Mouse (Mus musculus) adrenal gland, postnatal 25 days (tissue): ENCODE measurements around the gene Mylk. TPM values are rescaled to one million over a fixed set of nuclear protein-coding genes. Genes with fewer than 3 reads are reported as not detected.
"Not testable (repeated sequence)": the region's sequence is repeated elsewhere in the genome, so short reads cannot be mapped to it uniquely, and the experiment has no call there.

ENCODE experiments used
- DNase-seq: peaks from one replicate; pipeline ENCODE4 v3.0.0; 2021; ENCODE audit warnings: mixed read lengths
- total RNA-seq: library from RNA; stranded (reverse); gene quantifications from 2 replicates; pipeline ENCODE4 v1.2.3, GENCODE M21; 2021

The Mylk gene
- total RNA-seq, 1 experiment from 2014 or later: 42.2 TPM

DNA sequence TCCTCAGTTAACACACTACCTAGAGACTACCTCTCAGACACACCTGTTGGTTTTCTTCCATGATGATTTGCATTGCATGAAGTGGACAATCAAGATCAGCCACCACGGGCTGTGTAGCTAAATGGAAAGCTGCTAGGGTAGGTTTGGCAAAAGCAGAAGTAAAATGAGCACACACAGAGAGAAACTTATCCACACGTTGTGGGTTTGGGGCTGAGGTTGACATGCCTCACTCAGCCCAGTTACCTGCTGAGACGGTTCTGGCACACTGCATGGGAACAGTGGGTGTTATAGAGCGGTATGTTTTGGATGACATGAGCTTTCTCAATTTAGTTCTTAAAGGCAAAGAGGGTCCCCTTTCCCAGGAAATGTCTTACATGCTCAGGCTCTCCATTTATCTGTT, 25.1 kb downstream of the Mylk start:
- DNase-seq: no peak

DNA sequence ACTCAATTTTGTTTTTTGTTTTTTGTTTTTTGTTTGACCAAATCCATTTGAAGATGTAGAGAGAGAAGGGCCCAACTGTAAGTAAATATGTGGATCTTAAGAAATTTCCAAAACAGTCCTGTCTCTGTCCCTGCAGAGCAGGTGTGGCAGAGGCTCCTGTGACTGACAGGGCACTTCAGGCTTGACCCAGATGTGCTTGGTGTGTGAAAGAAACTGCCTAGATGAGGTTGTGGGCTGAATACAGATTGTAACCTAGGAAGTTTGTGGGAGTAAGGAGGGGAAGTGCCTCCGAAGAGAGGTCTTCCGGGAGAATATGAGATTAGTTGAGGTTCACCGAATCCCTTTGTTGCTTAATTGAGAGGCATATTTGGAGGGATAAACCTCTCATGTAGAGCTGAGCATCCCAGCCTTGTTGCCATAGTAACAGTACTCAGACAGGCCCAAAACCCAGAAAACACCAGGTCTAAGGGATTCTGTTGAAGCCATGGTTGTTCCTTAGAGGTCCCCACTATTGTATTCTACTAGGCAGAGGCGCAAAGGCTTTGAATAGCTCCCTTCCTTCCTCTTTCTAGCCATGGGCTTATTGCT, 27.5 kb downstream of the Mylk start:
- DNase-seq: no peak

DNA sequence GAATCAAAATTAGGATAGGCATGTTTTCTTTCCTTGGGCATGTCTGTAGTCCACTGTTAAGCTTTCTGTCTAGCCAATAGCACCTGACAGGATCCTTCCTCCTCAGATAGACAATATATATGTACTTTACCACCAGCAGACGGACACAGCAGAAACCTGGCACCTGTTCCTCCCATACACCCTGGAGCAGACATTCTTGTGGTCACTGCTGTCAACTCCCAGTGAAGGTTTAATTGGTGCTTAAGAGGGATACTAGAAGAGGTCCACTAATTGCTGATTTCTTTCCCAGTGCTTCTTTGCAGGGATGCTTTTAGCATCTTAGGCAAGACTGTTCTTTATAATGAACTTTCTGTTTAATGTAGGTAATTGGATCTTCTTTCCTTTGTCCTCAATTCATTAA, 37.4 kb downstream of the Mylk start:
- DNase-seq: no peak

DNA sequence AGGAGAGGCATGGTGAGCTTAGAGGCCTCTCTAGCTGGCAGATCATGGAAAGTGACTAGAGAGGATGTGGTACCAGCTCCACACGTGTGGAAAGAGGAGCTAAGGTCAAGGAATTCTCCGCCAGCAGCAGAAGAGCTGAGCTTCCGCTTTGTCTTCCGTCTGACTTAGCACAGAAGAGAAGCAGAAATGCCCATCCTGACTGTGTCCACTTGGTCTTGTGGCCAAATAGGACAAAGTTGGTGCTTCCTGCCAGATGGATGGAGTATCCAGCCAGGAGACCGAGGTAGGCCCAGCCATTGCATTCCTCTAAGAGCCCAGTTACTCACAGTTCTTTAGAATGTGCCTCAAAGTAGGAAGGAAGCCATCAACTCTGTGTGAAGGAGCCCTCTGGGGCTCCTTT, 38.5 kb downstream of the Mylk start:
- DNase-seq: no peak

DNA sequence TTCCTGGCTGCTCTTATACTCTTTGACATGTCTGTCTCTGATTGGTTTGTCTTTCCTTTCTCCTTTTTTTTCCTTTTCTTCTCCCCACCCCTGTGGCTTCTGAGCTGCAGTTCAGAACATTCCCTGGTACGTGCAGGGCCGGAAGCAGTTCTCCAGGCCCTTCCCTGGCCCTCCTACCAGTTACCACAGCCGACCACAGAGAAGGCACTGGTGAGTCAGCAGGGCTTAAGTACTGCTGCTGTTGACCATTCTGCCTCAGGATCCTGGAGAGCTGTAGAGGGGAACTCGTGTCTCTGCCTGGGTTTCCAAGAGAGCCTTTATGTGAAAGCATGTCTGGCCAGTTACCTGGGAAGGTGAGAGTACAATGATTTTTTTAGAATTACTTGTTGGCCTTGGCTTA, 39.7 kb downstream of the Mylk start:
- no peak for DNase-seq

DNA sequence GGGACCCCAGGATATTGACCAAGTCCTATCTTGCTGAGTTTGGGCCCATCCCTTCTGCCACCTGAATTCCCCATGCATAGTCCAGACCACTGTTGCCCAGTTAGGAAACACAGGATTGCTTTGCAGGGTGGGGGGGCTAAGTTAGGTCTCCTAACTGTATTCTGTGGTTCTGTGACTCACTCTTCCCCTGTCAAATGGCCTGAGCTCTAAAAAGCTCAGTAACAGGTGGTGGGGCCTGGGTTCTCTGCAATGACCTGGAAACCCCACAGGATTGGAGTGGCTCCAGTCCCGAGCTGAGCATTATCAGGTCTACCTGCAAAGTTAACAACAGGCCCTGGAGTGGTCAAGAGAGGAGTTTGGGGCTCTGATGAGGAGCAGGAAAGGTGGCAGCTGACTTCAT, 47.5 kb downstream of the Mylk start:
- no peak for DNase-seq

DNA sequence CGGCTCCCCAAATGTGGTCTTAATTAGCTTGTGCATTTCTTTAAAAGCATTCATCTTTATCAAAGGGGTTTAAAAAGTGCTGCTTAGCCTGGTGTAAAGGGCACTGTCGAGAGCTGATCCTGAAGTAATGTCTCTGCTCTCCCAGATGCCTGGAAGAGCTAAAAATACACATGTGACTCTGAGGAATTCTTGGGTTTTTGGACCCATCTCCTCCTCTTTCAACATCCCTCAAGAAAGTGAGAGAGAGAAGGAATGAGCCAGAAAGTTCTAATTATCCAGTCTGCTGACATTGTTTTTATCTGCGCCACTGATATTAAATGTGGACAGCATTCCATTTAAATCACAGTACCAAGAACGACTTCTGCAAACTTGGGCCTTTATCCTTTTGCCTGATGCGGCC, 48.0 kb downstream of the Mylk start:
- DNase-seq: no peak

DNA sequence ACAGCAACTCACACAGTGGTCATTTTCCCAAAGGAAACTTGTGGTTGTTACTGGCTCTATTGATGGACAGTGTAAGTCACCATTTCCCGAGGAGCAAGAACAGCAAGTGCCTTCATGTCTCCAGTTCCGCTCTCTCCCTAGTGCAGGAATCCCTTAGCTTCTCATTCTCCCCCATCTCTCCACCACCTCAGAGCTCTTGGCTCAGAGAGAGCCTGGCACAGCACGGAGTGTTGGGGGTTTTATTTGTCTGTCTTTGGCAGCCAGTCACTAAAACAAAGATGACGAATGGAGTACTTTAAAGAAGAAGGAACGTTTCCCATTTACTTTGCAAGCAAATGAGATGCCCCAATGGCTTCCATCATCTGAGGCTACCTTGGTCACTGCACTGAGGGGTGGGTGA, 56.2 kb downstream of the Mylk start:
- DNase-seq: no peak

DNA sequence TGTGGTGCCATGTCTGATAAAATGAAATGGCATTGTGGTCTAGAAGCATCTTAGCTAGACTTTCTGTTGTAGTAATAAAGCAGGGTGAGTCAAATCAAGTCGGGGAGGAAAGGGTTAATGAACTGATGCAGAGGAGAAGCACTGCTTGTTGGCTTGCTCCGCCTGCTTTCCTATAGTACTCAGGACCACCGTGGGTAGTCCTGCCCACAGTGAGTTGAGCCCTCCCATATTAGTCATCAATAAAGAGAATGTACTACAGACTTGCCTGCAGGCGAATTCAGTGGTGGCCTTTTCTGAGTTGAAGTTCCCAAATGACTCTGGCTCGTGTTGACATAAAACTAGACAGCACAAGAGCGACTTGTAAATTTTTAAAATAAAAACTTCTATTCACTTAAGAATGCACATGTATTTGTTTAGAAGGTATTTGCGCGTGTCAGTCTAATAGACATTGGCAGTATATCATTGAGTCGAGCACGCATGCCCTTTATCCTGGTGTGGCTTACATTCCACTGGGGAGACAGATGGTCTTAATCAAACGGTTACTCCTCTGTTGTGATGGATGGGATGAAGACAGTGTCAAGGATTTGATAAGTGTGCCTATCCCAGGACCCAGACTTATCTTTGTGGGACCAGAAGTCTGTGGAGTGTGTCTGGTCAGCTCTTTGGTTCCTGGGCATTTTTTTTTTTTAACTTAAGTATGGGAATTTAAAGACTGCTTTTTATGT, 59.4 kb downstream of the Mylk start:
- DNase-seq: no peak

DNA sequence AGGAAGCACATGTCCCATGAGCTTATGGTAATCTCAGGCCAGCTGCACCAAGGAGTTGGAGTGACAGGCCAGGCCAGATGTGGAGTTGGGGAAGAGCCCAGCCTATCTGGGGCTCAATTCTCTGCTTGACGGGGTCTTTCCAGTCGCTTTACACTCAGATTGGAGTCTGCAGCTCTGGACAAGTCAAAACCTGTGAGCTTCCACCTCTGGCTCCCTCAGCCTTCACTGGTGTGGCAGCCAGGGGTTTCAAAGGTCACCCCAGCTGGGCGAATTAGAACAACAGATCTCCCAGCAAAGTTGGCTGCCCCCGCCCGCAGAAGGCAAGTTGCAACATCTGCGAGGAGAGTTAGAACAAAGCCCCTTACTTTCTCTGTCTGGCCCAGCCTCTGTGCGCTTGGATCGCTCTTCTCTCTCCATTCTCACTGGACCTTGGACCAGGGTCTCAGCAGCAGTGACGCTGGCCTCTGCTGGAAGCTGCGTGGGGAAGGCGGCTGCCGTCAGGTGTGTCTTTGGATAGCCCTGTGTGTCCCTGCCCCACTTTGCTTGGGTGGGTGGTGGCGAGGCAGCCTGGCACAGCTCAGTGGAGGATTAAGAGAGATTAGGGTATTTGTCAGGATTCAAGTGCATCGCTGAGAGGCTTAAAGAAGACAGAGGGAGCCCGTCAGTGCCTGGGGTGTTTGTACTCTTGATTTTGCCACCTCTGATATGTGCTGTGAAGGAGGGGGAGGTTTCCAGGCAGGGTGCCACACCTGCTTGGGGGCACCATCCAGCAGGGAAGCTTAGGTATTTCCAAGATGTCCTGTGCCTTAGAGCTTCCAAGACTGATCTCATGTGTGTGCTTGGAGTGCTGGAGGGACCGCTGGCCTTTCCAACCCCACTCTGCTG, 62.1 kb downstream of the Mylk start:
- DNase-seq: no peak

DNA sequence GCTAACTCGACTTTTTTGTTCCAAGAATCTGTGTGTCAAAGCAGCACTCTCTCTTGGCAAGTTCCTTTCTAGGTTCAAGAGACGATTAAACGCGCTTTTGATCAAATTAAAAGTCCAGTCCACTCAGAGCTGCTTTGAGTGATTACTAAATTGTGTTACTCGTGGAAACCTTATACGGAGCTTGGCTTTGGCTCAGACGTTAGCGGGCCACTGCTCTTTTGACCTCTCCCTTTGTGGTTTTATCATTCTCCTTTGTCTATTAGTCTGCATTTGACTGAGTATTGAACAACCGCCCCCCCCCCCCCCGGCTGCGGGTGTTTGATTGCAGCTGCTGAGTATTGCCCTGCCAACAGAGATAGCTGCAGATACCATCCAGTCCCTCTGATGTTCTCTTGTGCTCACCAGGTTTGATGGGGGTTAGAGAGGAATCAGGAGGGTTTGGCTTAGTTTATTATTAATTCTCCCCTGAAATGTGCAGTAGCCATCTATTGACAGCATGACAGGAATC, 62.8 kb downstream of the Mylk start:
- no peak for DNase-seq

DNA sequence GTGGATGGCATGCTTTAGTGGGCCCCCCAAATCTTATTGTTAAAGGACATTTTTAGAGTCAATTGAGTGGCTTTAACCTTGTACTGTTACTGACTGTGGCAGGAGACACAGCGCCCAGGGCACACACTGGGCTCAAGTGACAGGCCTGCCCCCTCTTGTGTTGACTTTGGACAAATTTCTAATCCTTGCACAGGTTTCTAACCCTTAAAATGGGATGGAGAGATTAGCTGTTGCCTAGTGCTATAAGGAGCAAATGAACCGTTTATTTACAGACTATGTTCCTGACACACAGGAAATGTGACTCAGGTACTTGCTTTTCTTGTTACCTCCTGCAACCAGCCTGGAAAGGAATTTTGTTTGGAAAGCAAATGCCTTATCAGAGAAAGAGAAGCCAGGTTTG, 67.2 kb downstream of the Mylk start:
- no peak for DNase-seq

DNA sequence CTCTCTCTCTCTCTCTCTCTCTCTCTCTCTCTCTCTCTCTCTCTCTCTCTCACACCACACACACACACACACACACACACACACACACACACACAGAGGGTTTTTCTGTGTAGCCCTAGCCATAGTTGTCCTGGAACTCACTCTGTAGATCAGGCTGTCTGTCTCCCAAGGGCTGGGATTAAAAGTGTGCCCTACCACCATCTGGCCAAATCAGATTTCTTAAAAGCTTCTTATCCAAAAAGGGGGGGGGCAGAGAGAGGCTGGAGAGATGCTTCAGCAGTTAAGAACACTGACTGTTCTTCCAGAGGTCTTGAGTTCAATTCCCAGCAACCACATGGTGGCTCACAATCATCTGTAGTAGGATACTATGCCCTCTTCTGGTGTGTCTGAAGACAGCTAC, 68.2 kb downstream of the Mylk start:
- DNase-seq: not testable (repeated sequence)

DNA sequence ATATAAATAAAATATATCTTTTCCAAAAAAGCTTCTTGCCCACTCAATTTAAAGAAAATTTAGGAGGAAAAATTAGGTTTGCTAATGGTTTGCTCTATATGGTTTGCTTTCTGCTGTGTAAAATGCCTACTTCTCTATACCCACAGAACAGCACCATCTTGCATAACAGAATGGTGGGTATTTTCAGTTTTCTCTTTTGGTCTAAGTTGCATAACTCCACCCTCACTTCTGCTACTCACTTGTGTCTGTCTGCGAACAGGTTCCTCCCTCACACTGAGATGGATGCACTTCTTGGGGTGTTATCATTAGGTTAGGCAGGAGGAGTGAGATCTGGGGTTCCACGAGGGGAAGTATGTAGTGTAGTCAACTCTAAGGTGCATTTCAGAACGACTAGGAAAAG, 68.6 kb downstream of the Mylk start:
- no peak for DNase-seq

DNA sequence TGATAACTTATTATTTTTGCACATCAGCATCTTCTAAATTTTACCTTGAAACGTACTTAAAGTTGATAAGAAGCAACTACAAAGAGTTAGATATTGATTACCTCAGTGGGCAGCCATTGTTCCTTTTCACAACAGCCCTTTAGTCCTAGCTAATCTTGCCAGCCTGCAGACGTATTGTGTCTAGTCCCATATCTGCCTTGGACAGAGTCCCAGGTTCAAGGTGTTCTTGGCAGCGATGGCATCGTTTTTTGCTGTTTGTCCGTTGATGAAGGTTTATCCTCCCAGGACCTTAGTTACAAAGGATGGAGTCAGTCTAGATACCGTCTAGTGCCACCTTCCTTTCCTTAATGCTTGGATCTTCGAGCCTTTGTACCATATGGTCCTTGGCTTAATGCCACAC, 69.6 kb downstream of the Mylk start:
- no peak for DNase-seq

DNA sequence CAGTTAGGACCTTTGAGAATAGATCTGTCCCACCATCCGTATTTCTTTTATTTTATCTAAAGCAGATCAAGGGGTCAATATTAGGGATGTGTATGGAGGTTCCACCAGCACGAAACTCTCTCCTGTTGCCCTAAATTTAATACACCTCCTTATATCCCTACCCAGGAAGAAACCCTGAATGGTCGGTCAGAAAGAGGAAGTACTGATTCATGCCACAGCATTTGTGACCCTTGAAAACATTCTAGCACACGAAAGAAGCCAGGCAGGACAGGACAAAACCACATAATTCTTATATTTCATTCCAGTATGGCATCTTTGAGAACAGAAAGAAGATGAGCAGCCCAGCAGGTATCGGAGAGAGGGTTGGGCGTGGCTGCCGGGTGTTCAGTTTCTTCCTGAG, 71.5 kb downstream of the Mylk start:
- DNase-seq: no peak

DNA sequence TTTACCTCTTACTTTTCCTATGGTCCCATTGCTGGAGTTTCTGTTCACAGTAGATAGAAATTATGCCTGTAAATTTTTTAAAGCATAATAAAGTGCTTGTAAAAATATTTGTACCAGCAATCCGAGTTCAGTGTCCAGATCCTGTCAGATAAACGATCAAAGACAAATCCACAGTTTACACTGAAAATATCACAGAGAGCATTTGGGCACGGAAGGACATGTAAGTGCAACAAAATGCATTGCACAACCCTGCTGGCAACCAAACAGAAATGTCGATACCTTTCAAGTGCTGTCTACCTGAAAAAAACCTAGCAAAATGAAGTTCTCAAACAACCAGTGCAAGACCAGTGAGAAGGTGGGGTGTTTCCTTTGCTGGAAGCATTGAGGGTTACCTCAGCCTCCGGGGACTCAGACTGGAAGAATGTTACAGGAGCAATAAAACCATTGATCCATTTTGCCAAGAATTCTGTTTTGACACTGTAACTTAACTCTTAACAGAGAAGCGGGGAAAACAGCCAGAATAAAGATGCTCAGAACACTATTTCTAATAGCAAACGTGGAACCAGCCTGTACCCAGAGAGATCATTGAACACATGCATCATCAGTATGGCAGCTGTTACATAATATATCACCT, 80.2 kb downstream of the Mylk start:
- DNase-seq: no peak

DNA sequence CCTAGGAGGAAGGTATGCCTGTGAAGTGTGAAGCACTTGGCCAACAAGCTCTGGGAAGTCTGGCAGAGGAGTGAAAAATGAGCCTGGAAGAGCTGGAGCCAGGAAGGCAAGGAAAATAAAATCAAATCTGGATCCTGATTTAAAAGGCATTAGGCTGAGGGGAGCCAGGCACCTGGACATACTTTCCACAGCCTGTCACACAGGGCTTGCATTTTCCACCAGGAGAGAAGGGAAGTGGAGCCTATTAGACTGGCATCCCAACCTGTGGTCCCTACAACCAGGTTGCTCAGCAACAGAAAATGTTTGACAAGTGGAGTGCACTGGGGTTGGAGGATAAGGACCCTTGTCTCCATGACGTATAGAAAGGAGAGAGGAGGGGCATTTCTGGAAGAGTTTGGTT, 89.5 kb downstream of the Mylk start:
- DNase-seq: no peak

DNA sequence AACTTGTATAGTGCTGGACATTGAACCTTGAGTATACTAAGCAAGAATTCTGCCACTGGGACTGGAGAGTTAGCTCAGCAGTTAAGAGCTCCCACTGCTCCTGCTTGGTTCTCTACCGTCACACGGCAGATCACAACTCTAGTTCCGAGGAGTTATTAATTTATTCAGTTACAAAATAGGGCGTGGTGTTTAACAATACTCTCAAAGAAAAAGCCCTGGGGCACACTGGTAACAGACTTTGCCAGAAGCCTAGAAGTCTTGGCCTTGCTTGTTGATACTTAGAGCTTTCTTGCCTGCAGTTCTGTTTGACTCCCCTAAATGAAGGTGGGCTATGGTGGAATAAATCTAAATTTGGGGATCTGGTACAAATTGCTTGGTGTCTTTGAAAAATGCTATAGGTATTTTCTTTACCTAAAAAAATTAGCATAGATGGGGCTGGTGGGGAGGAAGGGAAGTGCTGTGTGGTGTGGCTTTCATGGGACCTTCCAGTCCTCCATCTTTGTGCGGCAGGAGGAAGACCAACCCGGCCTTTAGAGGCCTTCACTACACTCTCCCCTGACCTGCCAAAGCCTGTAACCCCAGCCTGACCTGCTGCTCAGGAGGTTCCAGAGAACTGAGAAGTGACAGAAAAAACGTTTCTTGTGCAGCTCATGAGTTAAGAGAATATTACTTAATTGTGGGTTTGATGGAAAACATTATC, 94.1 kb downstream of the Mylk start:
- no peak for DNase-seq

DNA sequence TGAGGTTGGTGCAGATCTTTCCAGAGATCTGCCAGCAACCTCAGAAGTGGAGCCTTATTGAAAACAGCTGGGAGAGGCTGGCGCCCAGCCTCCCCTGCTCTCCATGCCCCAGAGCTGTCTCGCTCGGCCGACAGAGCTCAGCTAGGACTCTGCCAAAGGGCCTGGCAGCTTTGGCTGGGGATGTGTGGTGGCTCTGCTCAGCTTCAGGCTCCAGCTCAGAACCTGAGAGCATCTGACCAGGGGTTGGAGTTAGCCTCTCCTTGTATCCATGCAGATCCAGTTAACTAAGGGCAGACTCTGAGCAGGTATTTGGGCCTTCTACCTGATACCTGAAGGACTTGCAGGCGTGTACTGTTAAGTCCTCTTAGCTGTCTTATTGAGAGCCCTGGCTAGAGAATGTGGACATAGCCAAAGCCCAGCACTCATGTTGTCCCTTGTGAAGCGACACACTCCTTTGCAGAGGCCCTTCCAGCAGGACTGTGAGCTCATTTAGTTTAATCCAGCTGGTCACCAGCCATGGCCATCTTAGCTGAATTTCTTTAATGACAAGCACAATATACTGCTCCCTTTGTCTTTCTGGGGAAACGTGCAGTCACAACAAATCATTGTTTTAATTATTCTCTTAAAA, 94.8 kb downstream of the Mylk start:
- no peak for DNase-seq

DNA sequence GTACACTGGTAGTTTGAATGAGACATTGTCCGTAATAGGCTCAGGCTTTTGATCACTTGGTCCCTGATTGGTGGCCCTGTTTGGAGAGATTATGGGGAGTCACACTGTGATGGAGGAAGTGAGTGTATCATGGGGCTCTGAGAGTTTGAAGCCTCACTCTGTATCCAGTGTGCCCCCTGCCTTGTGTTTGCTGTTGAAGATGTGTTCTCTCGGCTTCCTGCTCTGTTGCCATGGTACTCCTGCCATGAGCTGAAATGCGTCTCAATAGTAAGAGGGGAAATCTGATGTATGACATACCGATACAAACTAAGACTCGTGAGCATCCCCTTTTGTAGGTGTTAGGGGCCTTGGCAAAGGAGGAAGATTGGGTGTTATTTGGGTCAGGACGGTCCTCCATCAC, 99.8 kb downstream of the Mylk start:
- DNase-seq: no peak

DNA sequence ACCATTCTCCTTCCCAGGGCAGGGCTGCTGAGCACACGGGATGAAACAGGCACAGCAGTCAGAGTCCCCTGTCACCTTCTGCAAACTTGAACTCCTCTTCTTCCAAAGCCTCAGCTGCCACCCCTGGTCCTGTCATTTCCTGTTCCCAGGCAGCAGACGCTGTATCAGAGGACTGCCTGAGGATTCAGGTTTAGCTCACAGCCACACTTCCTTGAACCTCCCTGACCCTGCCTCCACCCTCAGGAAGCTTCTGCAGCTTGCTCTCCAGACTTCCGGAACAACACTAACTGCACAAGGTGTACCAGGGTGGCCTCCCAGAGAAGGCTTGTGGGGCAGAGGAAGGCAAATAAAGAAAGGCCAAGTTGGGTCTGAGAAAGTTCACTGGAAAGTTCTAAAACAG, 102.6 kb downstream of the Mylk start:
- DNase-seq: no peak
